8 mouse cellular contexts compared by ENCODE assay signal in genomic region chr15:89089248-89090051, GRCm38 (mm10). TPM values are rescaled to one million over a fixed set of nuclear protein-coding genes. Genes with fewer than 3 reads are reported as not detected.
DNase-seq lines count a peak whose midpoint lies in the region; ATAC-seq and TF ChIP-seq lines count a peak whose summit lies in the region.

No protein-coding gene starts in this region.

- peak overlapping the region; percentile 99 for H3K4me2 ChIP-seq in hindbrain, embryonic 12.5 days (replicated peaks)
- H3K4me2 ChIP-seq in limb, embryonic 15.5 days, result peak overlapping the region; percentile 95
- H3K4me2 ChIP-seq in myocyte (ENCODE audit: low read depth), result peak overlapping the region; percentile 99

- DNase-seq in cerebellum, adult 2 months, result peak in 1 of 2 experiments; percentile 72
- DNase-seq in cerebellum, postnatal 4 days (ENCODE audit: low spot score in 2 of 2), result no peak
- DNase-seq in urinary bladder, adult 2 months (ENCODE audit: low spot score), result peak; percentile 39
- DNase-seq in urinary bladder, adult 18-20 months (ENCODE audit: low spot score in 2 of 2), result no peak
- no peak for DNase-seq in layer of hippocampus, adult 9-10 months (ENCODE audit: low spot score)

- under 1% methylated on average over 68 of the region's 68 CpGs for WGBS in cerebellum, adult 2 months
- 4% methylated on average over 67 of the region's 68 CpGs for WGBS in hindbrain, embryonic 12.5 days
- 3% methylated on average over 68 of the region's 68 CpGs for WGBS in limb, embryonic 15.5 days

- peak overlapping the region; percentile 88 for H3K4me3 ChIP-seq in cerebellum, adult 2 months (replicated peaks; ENCODE audit: insufficient read depth, low read depth, low read length)
- H3K4me3 ChIP-seq in hindbrain, embryonic 12.5 days, result peak overlapping the region; percentile 95
- H3K4me3 ChIP-seq in limb, embryonic 15.5 days, result peak overlapping the region; percentile 97
- H3K4me3 ChIP-seq in myocyte, result peak overlapping the region; percentile 43

- H3K27ac ChIP-seq in cerebellum, adult 2 months (ENCODE audit: insufficient read depth, low read length), result peak overlapping the region; percentile 89
- H3K27ac ChIP-seq in hindbrain, embryonic 12.5 days, result peak overlapping the region; percentile 84
- H3K27ac ChIP-seq in limb, embryonic 15.5 days, result peak overlapping the region; percentile 84

- H3K36me3 ChIP-seq in hindbrain, embryonic 12.5 days, result peaks cover 49% of the 10 kb centered on the region
- H3K36me3 ChIP-seq in limb, embryonic 15.5 days, result peaks cover 55% of the 10 kb centered on the region
- H3K36me3 ChIP-seq in myocyte (ENCODE audit: control insufficient read depth, insufficient read depth), result peaks cover 23% of the 10 kb centered on the region

- peak; percentile 53 for ATAC-seq in hindbrain, embryonic 12.5 days (ENCODE audit: low FRiP score)
- 0 out of 2 replicates have a peak, but pooled peaks have one; percentile 19 for ATAC-seq in limb, embryonic 15.5 days (ENCODE audit: insufficient number of reproducible peaks, low FRiP score, low TSS enrichment, low read depth)

- peak overlapping the region; percentile 86 for H3ac ChIP-seq in myocyte (ENCODE audit: control insufficient read depth, insufficient read length)

- peaks cover 18% of the 10 kb centered on the region for H3K4me1 ChIP-seq in cerebellum, adult 2 months (ENCODE audit: control insufficient read depth, insufficient read depth, low read length)
- peaks cover 20% of the 10 kb centered on the region for H3K4me1 ChIP-seq in hindbrain, embryonic 12.5 days
- peaks cover 21% of the 10 kb centered on the region for H3K4me1 ChIP-seq in limb, embryonic 15.5 days

- H3K9me3 ChIP-seq in hindbrain, embryonic 12.5 days (replicated peaks), result no peaks in the 10 kb centered on the region
- no peaks in the 10 kb centered on the region for H3K9me3 ChIP-seq in limb, embryonic 15.5 days

- H3K9ac ChIP-seq in hindbrain, embryonic 12.5 days, result peak overlapping the region; percentile 95
- H3K9ac ChIP-seq in limb, embryonic 15.5 days, result peak overlapping the region; percentile 95

- H3K27me3 ChIP-seq in cerebellum, adult 2 months (ENCODE audit: control insufficient read depth, insufficient read depth, low read length), result no peaks in the 10 kb centered on the region
- no peaks in the 10 kb centered on the region for H3K27me3 ChIP-seq in hindbrain, embryonic 12.5 days
- H3K27me3 ChIP-seq in limb, embryonic 15.5 days, result no peaks in the 10 kb centered on the region
- H3K27me3 ChIP-seq in myocyte (ENCODE audit: control insufficient read depth, insufficient read depth, insufficient read length), result no peaks in the 10 kb centered on the region

- TF ChIP-seq CTCF in cerebellum, adult 2 months (IDR thresholded peaks at IDR 0.05; ENCODE audit: borderline replicate concordance, insufficient read depth, low read depth, low read length), result no peak

- TF ChIP-seq POLR2A in cerebellum, adult 2 months (IDR thresholded peaks at IDR 0.05; ENCODE audit: borderline replicate concordance, insufficient read depth, low read length), result no peak
- TF ChIP-seq POLR2A in myocyte (IDR thresholded peaks at IDR 0.05; ENCODE audit: insufficient read length, low read depth), result no peak

- peaks cover 8% of the 10 kb centered on the region for H3K79me2 ChIP-seq in myocyte (ENCODE audit: control insufficient read depth, insufficient read depth)

TF ChIP-seq in myocyte, 11 proteins besides CTCF, POLR2A, EP300 and RAD21:
- TF ChIP-seq POLR2AphosphoS2 (IDR thresholded peaks at IDR 0.05; ENCODE audit: insufficient read length, low read depth) (peak; percentile 35), E2F4 (IDR thresholded peaks at IDR 0.05; ENCODE audit: insufficient read depth) (no peak), MYOG (IDR thresholded peaks at IDR 0.05; ENCODE audit: control insufficient read depth in 1 of 3, insufficient read depth in 1 of 3, insufficient read length in 2 of 3, low read depth in 2 of 3) (no peak), MYOD1 (IDR thresholded peaks at IDR 0.05; ENCODE audit: control insufficient read depth in 1 of 3, insufficient read length in 2 of 3, low read depth in 2 of 3) (no peak), TCF3 (IDR thresholded peaks at IDR 0.05; ENCODE audit: insufficient read length, low read depth) (no peak)

RNA-seq across cellular contexts. Expression of gene Selenoo, which starts 0.6 kb away (rescaled TPM):
- polyA plus RNA-seq in cerebellum, adult 2 months (2012; rRNA removed), result 58.1 and 65.6 TPM in 2 replicates
- 25.0 and 27.2 TPM in 2 replicates for polyA plus RNA-seq in urinary bladder, adult 2 months (2012; rRNA removed)
- 23.9 and 24.8 TPM in 2 replicates for polyA plus RNA-seq in hindbrain, embryonic 12.5 days (2016; fragmentation: Nextera tagmentation; extraction: Ambion mirVana)
- polyA plus RNA-seq in limb, embryonic 15.5 days (2015; fragmentation: Nextera tagmentation; extraction: Ambion mirVana), result 14.4 and 16.9 TPM in 2 replicates
- 23.8 TPM for polyA plus RNA-seq in myocyte (2012; fragmentation: generic; extraction: Trizol)

RNA-seq across cellular contexts. Expression of gene Trabd, which starts 14.5 kb away (rescaled TPM):
- 52.5 and 56.4 TPM in 2 replicates for polyA plus RNA-seq in cerebellum, adult 2 months (2012; rRNA removed)
- polyA plus RNA-seq in urinary bladder, adult 2 months (2012; rRNA removed), result 33.3 and 36.9 TPM in 2 replicates
- 43.2 and 48.4 TPM in 2 replicates for polyA plus RNA-seq in hindbrain, embryonic 12.5 days (2016; fragmentation: Nextera tagmentation; extraction: Ambion mirVana)
- 56.6 and 56.9 TPM in 2 replicates for polyA plus RNA-seq in limb, embryonic 15.5 days (2015; fragmentation: Nextera tagmentation; extraction: Ambion mirVana)
- 68.2 TPM for polyA plus RNA-seq in myocyte (2012; fragmentation: generic; extraction: Trizol)

RNA-seq across cellular contexts. Expression of gene Panx2, which starts 29.9 kb away (rescaled TPM):
- 134 and 155 TPM in 2 replicates for polyA plus RNA-seq in cerebellum, adult 2 months (2012; rRNA removed)
- 0.67 and 0.78 TPM in 2 replicates for polyA plus RNA-seq in urinary bladder, adult 2 months (2012; rRNA removed)
- polyA plus RNA-seq in hindbrain, embryonic 12.5 days (2016; fragmentation: Nextera tagmentation; extraction: Ambion mirVana), result 2.0 and 2.1 TPM in 2 replicates
- polyA plus RNA-seq in limb, embryonic 15.5 days (2015; fragmentation: Nextera tagmentation; extraction: Ambion mirVana), result 0.31 and 0.34 TPM in 2 replicates
- not detected for polyA plus RNA-seq in myocyte (2012; fragmentation: generic; extraction: Trizol)

RNA-seq across cellular contexts. Expression of gene Tubgcp6, which starts 33.5 kb away (rescaled TPM):
- 77.4 and 82.1 TPM in 2 replicates for polyA plus RNA-seq in cerebellum, adult 2 months (2012; rRNA removed)
- polyA plus RNA-seq in urinary bladder, adult 2 months (2012; rRNA removed), result 15.3 and 15.4 TPM in 2 replicates
- 22.3 and 22.8 TPM in 2 replicates for polyA plus RNA-seq in hindbrain, embryonic 12.5 days (2016; fragmentation: Nextera tagmentation; extraction: Ambion mirVana)
- polyA plus RNA-seq in limb, embryonic 15.5 days (2015; fragmentation: Nextera tagmentation; extraction: Ambion mirVana), result 12.6 and 12.7 TPM in 2 replicates
- polyA plus RNA-seq in myocyte (2012; fragmentation: generic; extraction: Trizol), result 15.0 TPM

RNA-seq across cellular contexts. Expression of gene Hdac10, which starts 39.0 kb away (rescaled TPM):
- polyA plus RNA-seq in cerebellum, adult 2 months (2012; rRNA removed), result 31.4 and 36.3 TPM in 2 replicates
- 27.2 and 36.4 TPM in 2 replicates for polyA plus RNA-seq in urinary bladder, adult 2 months (2012; rRNA removed)
- polyA plus RNA-seq in hindbrain, embryonic 12.5 days (2016; fragmentation: Nextera tagmentation; extraction: Ambion mirVana), result 18.8 and 22.0 TPM in 2 replicates
- polyA plus RNA-seq in limb, embryonic 15.5 days (2015; fragmentation: Nextera tagmentation; extraction: Ambion mirVana), result 22.4 and 23.4 TPM in 2 replicates
- polyA plus RNA-seq in myocyte (2012; fragmentation: generic; extraction: Trizol), result 11.7 TPM

Comparison
In these comparisons a context has a peak if more than half of its experiments do, and no peak if none do; other contexts are left out.
1. H3K4me3 ChIP-seq: peak in every context shown above with its lines; median percentile 97 in limb, embryonic 15.5 days; 95 in hindbrain, embryonic 12.5 days; 88 in cerebellum, adult 2 months; 43 in myocyte.
2. RNA of gene Panx2, which starts 29.9 kb away (polyA plus RNA-seq): 134 to 155 TPM in cerebellum, adult 2 months; 2.0 to 2.1 TPM in hindbrain, embryonic 12.5 days, 0.67 to 0.78 TPM in urinary bladder, adult 2 months, 0.31 to 0.34 TPM in limb, embryonic 15.5 days and not detected in myocyte (single experiment); every median in the first group is over 10 times any median in the second.
3. Peak in every context shown above with its lines, with median percentiles within 50 percentile points of each other: H3K27ac ChIP-seq and H3K4me2 ChIP-seq.